Mouse (Mus musculus): ENCODE data around the gene Actr5.

DNA sequence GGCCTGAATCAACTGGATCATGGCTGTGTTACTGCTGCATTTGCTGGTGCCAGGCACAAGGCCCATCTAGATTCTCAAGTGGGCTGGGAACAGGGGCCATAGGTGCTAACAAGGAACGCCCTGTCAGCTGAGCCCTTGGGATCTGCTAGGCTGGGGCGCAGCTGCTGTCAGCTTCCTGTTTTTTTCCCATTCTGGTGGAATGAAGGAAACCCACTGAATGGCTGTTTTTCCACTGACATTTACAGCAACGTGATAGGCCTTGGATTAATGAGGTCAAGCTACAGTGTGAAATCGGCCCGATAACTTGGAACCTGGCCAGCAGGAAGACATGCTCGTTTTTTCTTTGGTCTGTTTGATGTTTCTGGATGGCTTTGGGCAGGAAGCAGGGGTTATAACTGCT is 48.1 kb downstream of the Actr5 start:
- TF ChIP-seq POLR2A (IDR thresholded peaks at IDR 0.05; ENCODE audit: low read depth, low read length) (no peak), CTCF (IDR thresholded peaks at IDR 0.05; ENCODE audit: extremely low read depth, insufficient read length, insufficient replicate concordance, low read depth, low read length) (no peak)
